Mouse (Mus musculus) embryonic fibroblast, embryonic 13.5 days (primary cell): ENCODE measurements around the gene Timeless. TPM values are rescaled to one million over a fixed set of nuclear protein-coding genes. Genes with fewer than 3 reads are reported as not detected.
"Not testable (repeated sequence)": the region's sequence is repeated elsewhere in the genome, so short reads cannot be mapped to it uniquely, and the experiment has no call there.

Experiments used
- H3K27ac ChIP-seq: 2 replicates; pipeline ENCODE4 v1.5.1; 2012; ENCODE audit warnings: low read length, control low read depth, inconsistent platforms; ENCODE audit not compliant: insufficient read depth
- H3K4me1 ChIP-seq: 2 replicates; pipeline ENCODE4 v1.6.1; 2011; ENCODE audit warnings: low read length; ENCODE audit not compliant: control insufficient read depth, insufficient read depth
- H3K4me3 ChIP-seq: 2 replicates; pipeline ENCODE4 v1.5.1; 2011; ENCODE audit warnings: mild to moderate bottlenecking, control low read depth, low read length; ENCODE audit not compliant: insufficient read depth
- CTCF ChIP-seq: IDR thresholded peaks from 2 replicates; pipeline ENCODE4 v1.5.1; 2011; ENCODE audit warnings: mild to moderate bottlenecking, control low read depth, low read length, moderate library complexity, borderline replicate concordance; ENCODE audit not compliant: insufficient read depth
- POLR2A ChIP-seq: IDR thresholded peaks from 2 replicates; pipeline ENCODE4 v1.6.1; 2011; ENCODE audit warnings: low read depth, mild to moderate bottlenecking, control low read depth, low read length, moderate library complexity
- polyA plus RNA-seq: library from polyadenylated mRNA; stranded (reverse); fragments of >200 nt; gene quantifications from 2 replicates; pipeline ENCODE4 v1.2.4, GENCODE M21; 2011; ENCODE audit warnings: low read depth; ENCODE audit not compliant: missing spikeins, insufficient read length

Timeless gene
- 9.7 and 18.9 TPM in 2 replicates for polyA plus RNA-seq

DNA sequence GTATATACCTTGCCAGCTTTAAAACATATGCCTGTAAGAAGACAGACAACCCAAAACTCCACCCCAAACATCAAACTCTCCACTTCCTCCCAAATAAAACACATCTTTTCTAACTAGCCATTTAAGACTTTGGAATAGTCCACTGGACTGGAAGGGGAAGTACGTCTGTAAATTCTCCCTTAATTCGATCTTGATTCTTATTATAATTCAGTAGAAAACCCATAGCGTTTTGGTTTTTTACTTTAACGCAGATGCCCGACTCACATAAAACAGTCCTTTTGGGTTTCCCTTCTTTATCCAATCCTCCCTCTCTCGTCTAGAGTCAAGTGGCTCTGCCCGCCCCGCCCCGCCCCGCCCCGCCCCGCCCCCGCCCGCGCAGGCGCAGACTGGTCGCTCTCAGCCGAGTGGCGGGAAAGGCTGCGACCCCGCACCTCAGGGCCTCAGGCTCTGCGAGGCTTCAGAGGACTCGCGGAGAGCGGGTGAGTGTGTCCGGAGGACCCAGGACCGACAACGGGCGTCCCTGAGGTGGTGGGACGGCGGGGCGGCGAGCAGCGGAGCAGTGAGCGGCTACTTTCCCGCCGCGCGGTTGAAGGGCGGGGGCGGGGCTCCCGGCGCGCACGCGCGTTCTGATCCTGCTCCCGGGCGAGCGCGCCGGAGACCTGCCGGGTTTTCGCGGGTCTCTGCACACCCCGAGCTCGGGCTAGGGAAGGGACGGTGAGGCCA, at the start of gene Timeless:
Timeless (plus strand) TSS at position 369 of the 723 bp plus-strand sequence.
- TF ChIP-seq POLR2A, result peak; percentile 82
- no peak for TF ChIP-seq CTCF
- peak within 1 kb of the TSS; percentile 94 for H3K4me3 ChIP-seq
- peak within 1 kb of the TSS; percentile 96 for H3K27ac ChIP-seq
- peaks cover 4% of the 10 kb centered on the region; the same call in 1 of the 2 replicates for H3K4me1 ChIP-seq

DNA sequence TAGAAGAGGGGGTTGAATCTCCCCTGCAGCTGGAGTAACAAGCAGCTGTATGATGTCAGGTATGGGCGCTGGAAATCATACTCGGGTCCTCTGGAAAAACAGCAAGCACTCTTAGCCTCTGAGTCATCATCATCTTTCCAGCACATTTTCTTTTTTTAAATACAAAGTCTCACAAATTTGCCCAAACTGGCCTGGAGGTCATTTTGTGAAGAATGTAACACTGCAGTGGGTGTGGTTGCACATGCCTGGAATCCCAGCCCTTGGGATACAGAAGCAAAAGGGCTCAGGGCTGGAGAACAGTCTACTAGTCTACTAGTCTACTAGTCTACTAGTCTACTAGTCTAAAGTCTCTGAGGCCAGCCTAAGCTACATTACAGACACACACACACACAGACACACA, 47.6 kb upstream of the Timeless start:
- no peak overlapping the region for H3K4me3 ChIP-seq
- H3K4me1 ChIP-seq, result peaks cover 4% of the 10 kb centered on the region; the same call in 1 of the 2 replicates
- TF ChIP-seq CTCF (no peak), POLR2A (no peak)
- peak overlapping the region; percentile 88 for H3K27ac ChIP-seq

DNA sequence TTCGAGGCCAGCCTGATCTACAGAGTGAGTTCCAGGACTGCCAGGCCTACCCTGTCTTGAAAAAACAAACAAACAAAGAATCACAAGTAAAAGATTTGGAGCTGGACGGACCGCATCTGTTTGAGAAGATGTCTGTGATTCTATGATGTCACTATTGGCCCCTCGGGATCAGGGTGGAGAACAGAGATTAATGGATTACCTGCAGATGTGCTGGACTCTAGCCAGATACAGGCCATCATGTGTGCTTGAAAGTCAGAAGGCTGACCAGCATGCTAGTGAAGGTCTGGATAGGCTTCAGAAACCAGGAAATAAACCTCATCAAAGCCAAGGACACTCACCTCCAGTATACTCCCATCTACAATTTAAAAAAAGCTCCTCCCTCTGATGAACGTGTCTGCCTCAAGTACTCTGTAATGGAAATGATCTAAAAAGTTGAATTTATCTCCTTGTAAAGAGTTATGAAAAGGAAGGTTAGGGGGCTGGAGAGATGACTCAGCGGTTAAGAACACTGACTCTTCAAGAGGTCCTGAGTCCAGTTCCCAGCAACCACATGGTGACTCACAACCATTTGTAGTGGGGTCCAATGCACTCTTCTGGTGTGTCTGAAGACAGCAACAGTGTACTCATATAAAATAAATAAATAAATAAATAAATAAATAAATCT, 46.5 kb upstream of the Timeless start:
- Histone ChIP-seq H3K4me3 (no peak overlapping the region), H3K4me1 (peaks cover 4% of the 10 kb centered on the region; the same call in 1 of the 2 replicates), H3K27ac (peak overlapping the region; percentile 21)
- TF ChIP-seq CTCF (no peak), POLR2A (no peak)

DNA sequence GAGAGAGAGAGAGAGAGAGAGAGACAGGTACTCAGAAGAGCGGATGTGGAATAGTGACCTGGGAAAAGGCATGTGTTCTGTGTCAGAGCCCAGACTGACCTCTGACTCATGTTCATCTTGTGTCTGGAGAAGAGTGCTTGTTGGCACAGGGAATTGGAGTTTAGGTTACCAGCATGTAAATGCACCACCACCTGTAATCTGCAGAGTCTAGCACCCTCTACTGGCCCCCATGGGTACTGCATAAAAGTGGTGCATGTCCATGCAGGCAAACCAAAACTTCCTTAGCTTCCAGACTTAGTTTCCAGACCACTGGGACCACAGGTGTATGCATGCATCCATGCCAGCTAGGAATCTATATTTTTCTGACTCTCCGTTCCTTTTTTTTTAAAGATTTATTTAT, 45.9 kb upstream of the Timeless start:
- Histone ChIP-seq H3K27ac (no peak overlapping the region), H3K4me1 (peaks cover 4% of the 10 kb centered on the region; the same call in 1 of the 2 replicates), H3K4me3 (no peak overlapping the region)
- TF ChIP-seq CTCF (peak; percentile 61), POLR2A (no peak)

DNA sequence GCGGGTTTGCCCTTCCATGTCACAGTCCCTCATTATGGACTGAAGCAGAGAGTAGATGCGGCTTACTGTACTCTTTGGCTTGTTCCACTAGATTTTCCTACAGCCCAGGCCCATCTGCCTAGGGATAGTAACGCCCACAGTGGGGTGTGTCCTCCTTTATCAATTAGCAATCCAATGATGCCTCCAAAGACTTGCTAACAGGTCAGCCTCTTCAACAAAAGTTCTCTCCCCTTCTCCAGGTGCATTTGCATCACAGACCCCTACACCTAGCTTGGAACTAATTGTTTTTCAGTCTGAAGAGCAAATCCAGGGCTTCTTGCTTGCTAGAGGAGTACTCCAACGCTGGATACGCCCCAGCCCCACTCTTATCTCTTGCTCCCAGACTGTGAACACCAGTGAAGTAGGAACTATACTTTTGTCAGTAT, 44.7 kb upstream of the Timeless start:
- Histone ChIP-seq H3K27ac (no peak overlapping the region), H3K4me1 (peaks cover 4% of the 10 kb centered on the region; the same call in 1 of the 2 replicates), H3K4me3 (no peak overlapping the region)
- TF ChIP-seq POLR2A (no peak), CTCF (no peak)

DNA sequence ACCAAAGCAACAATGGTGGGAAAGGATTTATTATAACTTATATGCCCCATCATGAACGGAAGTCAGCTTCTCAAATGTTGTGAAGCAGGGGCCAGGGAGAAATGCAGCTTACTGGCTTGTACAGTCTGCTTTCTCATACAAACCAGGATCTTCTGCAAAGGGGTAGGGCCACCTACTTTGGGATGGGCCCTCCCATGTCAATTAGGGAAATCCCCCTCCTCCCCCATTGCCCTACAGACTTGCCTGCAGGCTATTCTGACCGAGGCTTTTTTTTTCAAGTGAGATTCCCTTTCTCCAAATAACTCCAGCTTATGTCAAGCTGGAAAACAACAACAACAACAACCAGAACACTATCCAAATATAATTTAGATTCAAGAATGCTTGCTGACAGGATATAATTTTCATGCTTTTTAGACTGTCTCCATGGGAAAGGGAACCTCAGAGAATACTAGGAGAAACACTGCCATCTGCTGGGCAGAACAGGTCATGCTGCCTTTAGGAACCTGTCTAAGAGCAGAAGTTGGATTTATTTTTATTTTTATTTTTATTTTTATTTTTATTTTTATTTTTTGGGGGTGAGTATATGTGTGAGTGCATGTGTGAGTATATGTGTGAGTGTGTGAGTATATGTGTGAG, 43.5 kb upstream of the Timeless start:
- no peak for TF ChIP-seq POLR2A
- peak; percentile 22; the same call in 1 of the 2 replicates for TF ChIP-seq CTCF
- Histone ChIP-seq H3K4me3 (no peak overlapping the region), H3K27ac (no peak overlapping the region), H3K4me1 (peaks cover 4% of the 10 kb centered on the region; the same call in 1 of the 2 replicates)

DNA sequence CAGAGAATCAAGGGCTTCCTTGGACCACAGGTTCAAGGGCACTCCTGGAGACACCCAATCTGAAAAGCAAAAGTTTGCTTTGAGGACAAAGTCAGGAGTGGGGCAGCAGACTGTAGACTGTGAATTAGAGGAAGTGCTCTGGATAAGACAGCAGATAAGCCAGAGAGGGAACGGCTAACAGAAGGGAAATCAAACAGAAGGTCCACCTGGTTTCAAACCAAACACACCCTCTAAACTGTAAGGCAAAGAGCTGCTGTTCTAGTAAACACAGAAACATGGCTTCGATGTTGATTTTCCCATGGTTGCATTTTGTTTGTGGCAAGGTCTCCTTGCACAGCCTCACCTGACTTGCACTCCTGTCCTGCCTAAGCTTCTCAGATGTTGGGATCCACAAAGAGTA, 40.4 kb upstream of the Timeless start:
- TF ChIP-seq CTCF (no peak), POLR2A (no peak)
- Histone ChIP-seq H3K4me1 (no peaks in the 10 kb centered on the region), H3K27ac (no peak overlapping the region), H3K4me3 (no peak overlapping the region)

DNA sequence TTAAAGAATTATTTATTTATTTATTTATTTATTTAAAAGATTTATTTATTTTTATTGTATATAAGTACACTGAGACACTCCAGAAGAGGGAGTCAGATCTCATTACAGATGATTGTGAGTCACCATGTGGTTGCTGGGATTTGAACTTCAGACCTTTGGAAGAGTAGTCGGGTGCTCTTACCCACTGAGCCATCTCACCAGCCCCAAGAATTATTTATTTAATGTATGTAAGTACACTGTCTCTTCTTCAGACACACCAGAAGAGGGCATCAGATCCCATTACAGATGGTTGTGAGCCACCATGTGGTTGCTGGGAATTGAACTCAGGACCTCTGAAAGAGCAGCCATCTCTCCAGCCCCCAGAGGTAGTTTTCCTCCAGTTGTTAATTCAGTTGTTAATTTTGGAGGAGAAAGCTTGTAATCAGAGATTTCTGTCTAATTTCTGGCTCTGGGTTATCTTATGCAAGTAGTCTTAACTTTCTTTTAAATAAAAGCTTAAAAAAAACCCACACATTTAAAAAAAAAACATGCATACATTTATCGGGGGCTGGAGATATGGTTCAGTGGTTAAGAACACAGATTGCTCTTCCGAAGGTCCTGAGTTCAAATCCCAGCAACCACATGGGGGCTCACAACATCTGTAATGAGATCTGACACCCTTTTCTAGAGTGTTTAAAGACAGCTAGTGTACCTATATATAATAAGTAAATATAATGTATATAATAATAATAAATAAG, 39.7 kb upstream of the Timeless start:
- not testable (repeated sequence) for H3K4me3 ChIP-seq, H3K4me1 ChIP-seq, H3K27ac ChIP-seq

DNA sequence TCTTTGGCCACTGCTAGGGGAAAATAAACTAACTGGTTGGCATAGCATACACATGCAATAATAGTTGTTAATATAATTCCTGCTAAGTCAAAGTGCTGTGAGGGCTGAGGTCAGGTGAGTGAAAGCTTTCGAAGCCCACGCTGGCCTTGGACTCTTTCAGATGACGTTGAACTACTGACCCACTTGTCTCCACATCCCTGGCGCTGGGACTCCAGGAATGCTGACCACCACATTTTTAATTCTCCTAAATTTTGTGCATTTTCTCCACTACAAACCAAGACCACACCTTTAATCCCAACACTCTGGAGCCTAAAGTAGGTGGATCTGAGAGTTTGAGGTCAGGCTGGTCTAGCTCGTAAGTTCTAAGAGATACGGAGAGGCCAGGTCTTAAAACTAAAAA, 38.8 kb upstream of the Timeless start:
- Histone ChIP-seq H3K27ac (no peak overlapping the region), H3K4me1 (no peaks in the 10 kb centered on the region), H3K4me3 (no peak overlapping the region)
- TF ChIP-seq CTCF (no peak), POLR2A (no peak)

DNA sequence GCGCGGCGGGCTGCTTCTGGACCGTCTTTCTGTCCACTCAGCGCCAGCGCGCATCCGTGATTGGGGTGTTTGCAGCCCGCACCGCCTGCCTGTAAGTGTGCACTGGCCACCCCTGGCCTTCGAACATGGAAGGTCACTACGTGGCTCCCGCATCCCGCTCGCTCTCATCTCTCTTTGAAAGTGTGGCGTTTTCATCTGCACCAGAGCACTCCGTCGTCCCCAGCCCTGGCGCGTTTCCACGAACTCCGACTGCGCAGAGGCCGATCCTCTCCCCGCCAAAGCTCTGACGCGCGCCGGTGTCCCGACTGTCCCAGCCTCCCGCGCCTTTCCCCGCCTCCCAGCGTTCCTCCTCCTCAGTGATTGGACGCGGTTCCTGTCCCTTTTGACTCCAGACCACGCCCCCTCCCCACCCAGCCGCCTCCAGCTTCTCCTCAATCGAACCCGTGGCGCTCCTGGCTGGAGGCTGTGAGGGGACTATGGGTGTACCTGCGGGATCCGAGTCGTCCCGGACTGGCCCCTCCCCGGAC, 37.8 kb upstream of the Timeless start, which contains the start of gene Gls2:
Gls2 (plus strand) TSS at position 434 of the 527 bp plus-strand sequence.
- TF ChIP-seq CTCF (no peak), POLR2A (peak; percentile 57)
- Histone ChIP-seq H3K4me1 (no peaks in the 10 kb centered on the region), H3K27ac (no peak within 1 kb of the TSS), H3K4me3 (peak within 1 kb of the TSS; percentile 62)
